Mouse (Mus musculus) urinary bladder, postnatal 4 days (tissue): ENCODE measurements around the gene Trpv1.

Source experiments
- DNase-seq, 2 experiments: peaks; one replicate each; pipeline ENCODE4 v3.0.0; 2021 to 2022; ENCODE audit warnings: low spot score in 2 of 2

The Trpv1 gene

DNA sequence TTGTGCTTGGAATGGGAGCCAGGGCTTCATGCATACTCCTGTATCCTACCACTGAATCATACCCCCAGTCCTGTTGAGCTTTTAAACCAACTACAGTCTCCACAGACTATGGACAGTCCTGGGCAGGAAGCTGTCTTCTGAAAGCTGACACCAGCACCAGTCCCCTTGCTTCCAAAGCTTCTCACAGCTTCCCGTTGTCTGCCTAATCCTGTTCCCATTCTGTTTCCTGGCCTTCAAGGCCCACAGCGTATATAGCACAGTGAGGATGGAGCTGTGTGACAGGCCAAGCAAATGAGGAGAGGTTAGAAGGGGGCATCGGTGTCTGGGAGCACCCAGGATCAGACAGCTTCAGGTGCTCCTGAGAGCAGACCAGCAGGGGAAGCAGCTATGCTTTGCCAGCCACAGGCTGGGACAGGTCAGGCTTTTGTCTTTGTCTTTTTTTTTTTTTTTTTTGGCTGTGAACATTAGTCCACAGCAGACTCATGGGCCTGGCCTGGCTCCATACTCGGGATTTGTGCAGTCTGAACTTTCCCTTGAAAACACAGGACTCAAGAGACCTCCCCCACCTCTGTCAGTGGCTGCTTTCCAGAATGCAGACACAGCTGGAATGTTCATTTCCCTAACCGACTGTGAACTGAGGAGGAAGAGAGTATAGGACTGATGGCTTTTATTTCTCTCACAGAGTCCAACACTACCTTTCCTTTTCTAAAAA lies 2.1 kb downstream of the Trpv1 start:
- peak; percentile 71 to 75 for DNase-seq

GRCm38 (mm10) chr11:73236731-73237130 lies 2.6 kb downstream of the Trpv1 start:
- DNase-seq, result no peak

DNA sequence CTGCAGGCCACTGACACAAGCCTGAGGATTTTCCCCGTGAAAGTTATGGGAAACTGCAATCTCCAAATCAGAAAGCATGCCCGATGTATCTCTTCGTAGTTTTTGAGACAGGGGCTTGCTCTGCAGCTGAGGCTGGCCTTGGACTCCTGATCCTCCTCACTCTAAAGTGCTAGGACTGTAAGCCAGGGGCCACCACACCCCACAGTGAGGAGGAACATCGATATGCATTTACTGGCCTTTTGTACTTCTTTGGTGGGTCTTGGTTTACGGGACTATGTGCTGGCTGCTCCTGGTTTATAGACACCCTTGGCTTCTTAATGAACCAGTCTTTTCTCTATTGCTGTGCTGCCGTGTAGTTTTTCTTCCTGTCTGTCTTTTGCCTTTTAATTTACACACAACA lies 8.1 kb downstream of the Trpv1 start:
- DNase-seq, result no peak

DNA sequence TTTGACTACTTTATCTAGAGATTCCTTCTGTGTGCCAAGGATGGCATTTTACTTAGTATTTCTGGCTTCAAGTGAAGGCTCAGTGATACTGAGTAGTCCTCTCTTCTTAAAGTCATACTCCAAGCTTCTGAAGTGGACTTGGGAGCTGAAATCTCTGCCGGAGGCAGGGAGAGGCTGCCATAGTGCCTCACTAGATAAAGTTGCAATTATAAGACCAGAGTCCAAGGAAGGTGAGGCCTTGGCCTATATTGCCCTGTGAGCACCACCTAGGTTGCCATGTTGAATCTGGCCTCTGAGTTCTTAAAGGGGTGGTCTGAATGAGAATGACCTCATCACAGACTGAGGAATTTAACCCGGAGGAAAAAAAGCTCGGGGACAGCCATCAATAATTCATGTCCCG lies 8.7 kb downstream of the Trpv1 start:
- no peak for DNase-seq

DNA sequence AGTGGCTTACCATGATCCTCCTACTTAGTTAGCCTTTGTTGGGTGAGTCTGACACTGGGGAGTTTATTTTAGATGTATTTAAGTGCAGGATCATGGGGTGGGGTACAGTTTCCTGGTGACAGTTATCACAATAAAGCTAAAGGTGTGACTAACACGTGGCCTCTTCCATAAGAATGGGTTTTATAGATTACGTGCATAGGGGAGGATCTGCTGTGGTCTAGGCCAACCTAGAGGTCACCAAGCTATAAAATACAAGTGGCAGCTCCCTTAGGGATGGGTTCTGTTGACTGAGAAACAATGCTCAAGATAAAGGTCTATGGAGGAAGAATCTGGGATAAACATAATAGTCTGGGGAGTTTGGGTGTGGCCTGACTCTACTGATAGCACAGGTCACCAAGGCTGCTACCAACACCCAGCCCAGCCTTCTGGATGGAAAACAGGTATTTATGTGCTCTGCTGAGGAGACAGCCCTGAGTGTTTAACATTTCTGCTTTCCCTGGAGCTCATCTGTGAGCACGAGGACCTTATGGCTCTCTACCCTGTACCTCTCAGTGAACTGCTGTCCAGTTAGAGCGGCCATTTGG lies 23.4 kb downstream of the Trpv1 start:
- no peak for DNase-seq

GRCm38 (mm10) chr11:73258664-73259063 lies 24.6 kb downstream of the Trpv1 start:
- no peak for DNase-seq

- no peak for DNase-seq
Measured at GRCm38 (mm10) chr11:73260457-73260856, 26.4 kb downstream of the Trpv1 start.

DNA sequence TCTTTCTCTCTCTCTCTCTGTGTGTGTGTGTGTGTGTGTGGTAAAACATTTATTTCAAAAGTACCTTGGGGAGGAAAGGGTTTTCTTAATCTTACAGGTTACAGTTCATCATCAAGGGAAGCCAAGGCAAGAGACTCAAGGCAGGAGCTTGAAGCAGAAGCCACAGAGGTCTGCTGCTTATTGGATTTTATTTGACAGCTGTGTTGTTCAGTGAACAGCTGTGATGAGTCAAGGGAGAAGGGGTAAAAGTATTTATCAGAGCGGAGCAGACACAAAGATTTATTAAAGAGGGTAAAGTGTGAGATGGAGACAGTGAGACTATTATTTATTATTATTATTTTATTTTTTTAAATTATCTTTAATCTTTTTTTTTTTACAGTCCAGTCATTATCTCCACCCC lies 27.3 kb downstream of the Trpv1 start:
- DNase-seq, result no peak

DNA sequence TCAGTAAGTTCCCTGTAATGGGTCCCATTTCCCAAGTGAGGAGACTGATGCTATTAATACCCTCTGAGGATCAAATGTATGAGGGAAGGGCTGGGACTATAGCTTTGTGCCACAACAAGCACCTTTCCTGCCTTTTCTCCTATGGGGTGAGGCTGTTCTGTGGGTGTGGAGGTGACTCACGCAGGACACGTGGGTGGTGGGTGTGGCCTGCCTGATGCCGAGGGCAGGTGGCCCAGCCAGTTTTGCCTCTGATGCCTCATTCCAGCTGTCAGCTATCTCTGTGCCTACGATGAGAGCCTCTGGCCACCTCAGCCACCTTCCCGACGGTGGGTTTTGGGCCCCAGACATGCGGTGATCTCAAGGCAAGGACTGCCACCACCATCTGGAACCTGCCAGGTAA lies 33.2 kb downstream of the Trpv1 start, which contains the start of gene Trpv3:
Gene Trpv3 (plus strand): TSS at position 122 of the 400 bp plus-strand sequence.
- no peak for DNase-seq

DNA sequence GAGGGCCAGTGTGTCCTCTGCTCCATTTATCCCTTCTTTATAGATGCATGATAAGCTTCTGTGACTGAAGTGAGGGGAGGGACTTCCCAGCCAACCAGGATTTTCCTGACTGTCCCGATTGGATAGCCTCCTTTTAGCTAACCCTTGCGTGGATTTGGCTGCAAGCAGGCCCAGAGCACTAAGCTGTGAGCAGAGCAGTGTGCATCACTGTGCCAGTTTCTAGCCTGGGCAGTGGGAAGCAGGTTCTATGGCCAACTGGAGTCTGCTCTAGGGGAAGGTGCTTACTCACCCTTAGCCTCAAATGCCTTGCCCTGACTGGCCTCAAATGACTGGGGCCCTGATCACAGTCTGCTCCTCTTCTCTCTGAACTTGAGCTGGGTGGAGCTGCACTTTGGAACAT lies 40.7 kb downstream of the Trpv1 start:
- DNase-seq, result no peak

GRCm38 (mm10) chr11:73280710-73281109 lies 46.6 kb downstream of the Trpv1 start:
- DNase-seq, result no peak

- peak in 1 of 2 experiments; percentile 40 for DNase-seq
Measured at GRCm38 (mm10) chr11:73281528-73282027, 47.5 kb downstream of the Trpv1 start.

DNA sequence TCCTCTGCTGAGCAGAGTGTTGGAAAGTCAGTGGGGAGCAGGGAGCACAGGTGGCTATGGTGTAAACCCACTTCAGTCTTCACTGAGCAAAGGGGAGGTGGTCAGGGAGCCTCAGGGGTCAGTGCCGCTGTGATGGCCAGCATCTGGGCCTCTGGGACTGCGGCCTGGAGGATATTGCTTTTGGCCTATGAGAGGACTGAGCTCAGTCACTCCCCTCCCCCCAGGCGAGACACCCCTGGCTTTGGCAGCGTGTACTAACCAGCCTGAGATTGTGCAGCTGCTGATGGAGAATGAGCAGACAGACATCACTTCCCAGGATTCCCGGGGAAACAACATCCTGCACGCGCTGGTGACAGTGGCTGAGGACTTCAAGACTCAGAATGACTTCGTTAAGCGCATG lies 49.3 kb downstream of the Trpv1 start:
- DNase-seq, result no peak

- peak in 1 of 2 experiments; percentile 56 for DNase-seq
Measured at GRCm38 (mm10) chr11:73283926-73284325, 49.8 kb downstream of the Trpv1 start.

DNA sequence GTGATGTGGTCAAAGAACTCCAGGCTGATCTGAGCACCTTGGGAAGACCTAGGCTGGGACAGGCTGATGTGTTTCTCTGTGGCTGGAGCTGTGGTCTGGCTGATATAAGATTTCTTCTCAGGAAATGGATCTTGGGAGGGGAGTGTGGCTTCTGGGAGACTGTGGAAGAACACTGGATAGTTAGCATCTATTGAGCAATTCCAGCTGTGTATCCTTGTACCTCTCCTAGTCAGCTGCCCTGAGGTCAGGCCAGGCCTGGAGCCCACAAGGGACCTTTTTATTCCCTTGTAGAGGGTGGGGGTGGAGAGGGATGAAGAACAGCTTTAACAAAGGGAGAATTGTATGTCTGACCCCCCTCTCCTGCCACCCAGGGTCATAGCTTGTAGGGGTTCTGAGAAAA lies 50.3 kb downstream of the Trpv1 start:
- peak in 1 of 2 experiments; percentile 48 for DNase-seq

GRCm38 (mm10) chr11:73289621-73290020 lies 55.5 kb downstream of the Trpv1 start:
- DNase-seq, result no peak

DNA sequence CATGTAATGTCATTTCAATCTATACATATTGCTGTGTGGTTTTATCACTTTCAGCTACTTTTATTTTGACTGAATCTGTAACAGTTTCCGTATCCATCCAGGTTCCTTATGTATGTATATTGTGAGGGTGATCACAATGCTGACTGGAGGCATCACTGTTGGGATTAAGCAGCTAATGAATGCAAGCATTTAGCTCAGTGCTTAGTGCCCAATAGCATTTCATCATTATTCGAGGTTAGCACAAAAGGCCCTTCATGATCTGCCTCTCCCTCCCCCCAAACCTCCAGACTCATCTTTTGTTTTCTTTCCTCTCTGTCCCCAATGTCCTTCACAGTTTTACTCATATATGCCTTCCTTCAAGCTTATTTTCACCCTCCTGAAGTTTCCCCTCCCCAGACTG lies 69.0 kb downstream of the Trpv1 start:
- DNase-seq, result no peak
